Mouse (Mus musculus): ENCODE data around the gene Slc12a3. TPM values are rescaled to one million over a fixed set of nuclear protein-coding genes. Genes with fewer than 3 reads are reported as not detected.
A peak's percentile ranks its signal among the peaks of the same experiment; 100 is the strongest.

Slc12a3 gene
- total RNA-seq, 4 experiments from 2014 or later: 0.55 to 0.94 (median 0.79) TPM

DNA sequence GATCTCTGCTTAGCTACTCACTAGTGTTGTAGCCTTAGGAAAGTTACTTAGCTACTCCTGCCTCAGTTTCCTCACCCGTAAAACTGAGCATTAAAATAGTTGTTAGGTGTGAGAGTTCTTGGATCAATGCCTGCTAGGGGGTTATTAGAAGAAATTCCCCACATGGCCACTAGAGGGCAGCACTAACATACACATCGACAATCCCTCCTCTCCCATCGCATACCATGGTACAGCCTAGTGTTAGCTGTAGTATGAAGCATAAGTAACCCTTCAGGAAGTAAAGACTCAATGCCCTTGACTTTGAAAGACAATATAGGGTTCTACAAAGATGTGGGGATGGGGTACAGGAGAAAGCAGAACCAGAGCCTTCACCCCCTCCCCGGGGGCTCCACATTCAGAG, 1.7 kb downstream of the Slc12a3 start:
- DNase-seq (ENCODE audit: low spot score in 2 of 2): peak in 1 of 2 experiments; percentile 55

DNA sequence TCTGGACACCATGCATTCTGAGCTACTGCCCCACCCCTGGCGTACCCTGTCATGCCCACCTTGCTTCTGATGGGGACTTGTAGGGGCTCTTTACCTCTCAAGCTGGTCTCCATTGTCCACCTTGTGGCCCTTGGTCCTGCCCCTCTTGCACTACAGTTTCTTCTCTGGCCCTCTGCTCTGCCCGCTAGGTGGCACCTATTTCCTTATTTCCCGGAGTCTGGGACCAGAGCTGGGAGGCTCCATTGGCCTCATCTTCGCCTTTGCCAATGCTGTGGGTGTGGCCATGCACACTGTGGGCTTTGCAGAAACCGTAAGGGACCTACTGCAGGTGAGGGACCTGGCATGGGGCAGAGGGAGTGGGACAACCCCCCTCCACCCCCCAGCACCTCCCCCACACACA, 4.3 kb downstream of the Slc12a3 start:
- no peak for DNase-seq (ENCODE audit: low spot score in 2 of 2)

DNA sequence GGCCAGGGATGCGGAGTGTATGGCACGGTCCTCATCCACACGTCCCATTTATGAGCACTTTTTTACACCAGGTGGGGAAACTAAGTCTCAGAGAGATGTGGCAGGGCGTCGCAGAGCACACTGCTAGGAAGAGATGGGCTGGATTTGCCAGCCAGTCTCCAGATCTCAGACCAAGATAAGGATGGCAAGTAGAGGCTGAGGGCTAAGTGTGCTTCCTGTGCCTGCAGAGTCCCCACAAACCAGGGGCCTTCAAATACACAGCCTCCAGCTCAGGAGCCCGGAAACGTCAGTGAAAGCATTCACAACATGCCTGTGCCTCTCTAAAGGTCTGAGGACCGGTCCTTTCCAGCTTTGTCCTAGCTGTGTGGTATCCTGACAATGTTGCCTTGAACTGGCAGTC, 8.6 kb downstream of the Slc12a3 start:
- DNase-seq (ENCODE audit: low spot score in 2 of 2): no peak

DNA sequence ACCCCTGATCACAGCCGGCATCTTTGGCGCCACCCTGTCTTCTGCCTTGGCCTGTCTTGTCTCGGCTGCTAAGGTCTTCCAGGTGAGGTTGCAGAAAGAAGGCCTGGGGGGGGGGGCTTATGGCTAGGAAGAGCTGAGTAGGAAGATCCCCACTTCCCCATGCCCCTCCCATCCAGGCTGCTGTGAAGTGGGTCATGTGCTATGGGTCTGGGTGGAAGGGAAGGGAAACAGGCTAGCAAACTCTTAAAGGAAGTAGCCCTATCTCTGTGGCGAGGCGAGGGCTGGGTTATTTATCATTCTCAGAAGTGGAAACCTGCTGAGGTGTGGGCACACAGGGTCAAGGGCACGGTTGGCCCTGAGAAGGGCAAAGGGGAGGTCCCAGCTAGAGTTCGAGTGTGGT, 11.8 kb downstream of the Slc12a3 start:
- no peak for DNase-seq (ENCODE audit: low spot score in 2 of 2)

DNA sequence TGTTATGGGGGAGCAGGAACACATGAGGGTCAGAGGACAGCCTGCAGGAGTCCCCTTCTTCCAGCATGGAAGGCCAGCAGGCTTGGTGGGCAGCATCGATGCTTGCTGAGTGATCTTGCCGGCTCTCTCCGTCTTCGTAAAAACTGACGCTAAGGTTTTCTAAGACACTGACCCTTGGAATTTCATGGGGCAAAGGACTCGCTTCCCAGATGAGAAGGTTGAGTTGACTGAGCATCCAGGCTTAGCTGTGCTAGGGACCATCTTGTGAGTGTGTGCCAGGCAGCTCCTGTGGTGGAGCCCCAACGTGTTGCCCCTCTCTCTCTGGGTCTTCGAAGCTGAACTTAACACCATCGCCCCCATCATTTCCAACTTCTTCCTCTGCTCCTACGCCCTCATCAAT, 13.7 kb downstream of the Slc12a3 start:
- DNase-seq (ENCODE audit: low spot score in 2 of 2): no peak

DNA sequence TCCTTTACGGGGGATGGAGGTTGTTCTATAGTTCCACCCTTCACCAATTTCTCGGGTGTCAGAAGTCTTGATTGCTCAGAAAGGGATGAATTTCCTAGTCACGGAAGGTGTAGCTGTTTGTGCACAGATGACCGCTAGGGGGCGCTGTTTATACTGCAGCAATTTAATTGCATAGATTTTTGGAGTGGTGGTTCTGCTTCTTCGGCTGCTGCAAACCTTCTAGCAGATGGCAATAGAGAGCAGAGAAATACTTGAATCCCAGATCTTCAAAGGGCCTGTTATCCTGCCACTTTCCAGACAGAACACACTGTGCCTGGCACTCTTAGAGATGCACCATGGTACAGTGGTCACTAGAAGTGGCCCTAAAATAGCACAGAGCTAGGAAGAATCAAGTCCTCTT, 14.3 kb downstream of the Slc12a3 start:
- DNase-seq (ENCODE audit: low spot score in 2 of 2): peak; percentile 67 to 91

DNA sequence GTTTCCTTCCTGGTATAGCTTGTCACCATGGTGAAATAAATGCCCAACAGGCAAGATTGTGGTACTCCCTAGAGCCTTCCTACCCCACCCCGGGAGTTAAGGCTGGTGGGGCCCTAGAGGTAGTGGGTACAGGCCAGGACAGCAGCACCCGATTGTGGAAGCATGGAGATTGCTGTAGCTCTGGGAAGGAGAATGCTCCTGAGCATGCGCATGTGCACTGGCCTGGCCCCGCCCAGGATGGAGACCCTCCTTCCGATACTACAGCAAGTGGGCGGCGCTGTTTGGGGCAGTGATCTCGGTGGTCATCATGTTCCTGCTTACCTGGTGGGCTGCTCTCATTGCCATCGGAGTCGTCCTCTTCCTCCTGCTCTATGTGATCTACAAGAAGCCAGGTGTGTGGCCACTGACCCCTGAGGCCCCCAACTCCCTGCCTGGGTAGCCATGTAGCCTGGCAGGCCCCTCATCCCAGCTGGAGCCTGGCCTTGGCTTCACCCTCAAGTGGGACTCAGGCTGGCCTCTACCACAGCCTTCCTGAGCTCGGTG, 14.8 kb downstream of the Slc12a3 start:
- DNase-seq (ENCODE audit: low spot score in 2 of 2): no peak

DNA sequence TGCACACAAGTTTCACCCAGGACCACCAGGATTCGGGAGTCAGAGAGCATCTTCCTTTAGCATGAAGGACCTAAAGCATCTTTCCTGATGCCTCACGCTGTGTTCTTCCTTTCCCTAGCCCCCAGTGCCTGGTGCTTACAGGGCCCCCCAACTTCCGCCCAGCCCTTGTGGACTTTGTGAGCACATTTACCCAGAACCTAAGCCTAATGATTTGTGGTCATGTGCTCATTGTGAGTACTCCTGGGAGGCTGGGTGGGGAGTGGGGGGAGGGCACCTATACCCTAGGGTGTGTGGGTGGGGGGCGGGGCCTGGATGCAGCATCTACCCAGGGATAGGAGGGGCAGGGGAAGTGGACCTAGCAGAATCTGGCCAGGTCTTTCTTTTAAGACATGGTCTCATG, 16.7 kb downstream of the Slc12a3 start:
- DNase-seq (ENCODE audit: low spot score in 2 of 2): no peak

DNA sequence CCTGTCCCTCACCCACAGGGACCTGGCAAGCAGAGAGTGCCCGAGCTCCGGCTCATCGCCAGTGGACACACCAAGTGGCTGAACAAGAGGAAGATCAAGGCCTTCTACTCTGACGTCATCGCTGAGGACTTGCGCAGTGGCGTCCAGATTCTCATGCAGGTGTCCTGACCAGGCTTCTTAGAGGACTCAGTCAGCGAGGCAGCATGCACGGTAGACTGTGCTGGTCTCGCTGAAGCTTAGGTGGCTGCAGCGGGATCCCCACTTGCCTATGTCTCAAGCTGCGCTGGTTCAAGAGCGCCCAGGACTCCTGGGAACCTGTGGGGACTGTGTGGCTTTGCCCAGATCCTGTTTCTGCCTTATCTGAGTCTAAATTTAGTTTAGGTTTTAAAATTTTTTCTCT, 17.3 kb downstream of the Slc12a3 start:
- no peak for DNase-seq (ENCODE audit: low spot score in 2 of 2)

DNA sequence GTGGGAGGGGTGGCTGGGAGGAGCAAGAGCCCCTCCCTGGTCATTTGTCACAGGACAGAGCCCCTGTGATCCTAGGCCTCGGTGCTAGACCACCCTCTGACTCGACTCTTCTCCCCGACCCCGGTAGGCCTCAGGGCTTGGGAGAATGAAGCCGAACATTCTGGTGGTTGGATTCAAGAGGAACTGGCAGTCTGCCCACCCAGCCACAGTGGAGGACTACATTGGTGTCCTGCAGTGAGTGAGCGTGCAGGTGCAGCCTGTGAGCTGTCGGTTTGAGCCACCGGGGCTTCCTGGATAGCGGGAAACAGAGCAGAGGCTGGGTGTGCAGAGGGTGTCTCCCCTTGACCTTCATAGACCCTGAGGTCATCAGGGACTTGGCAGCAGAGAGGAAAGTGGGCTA, 19.4 kb downstream of the Slc12a3 start:
- DNase-seq (ENCODE audit: low spot score in 2 of 2): no peak

DNA sequence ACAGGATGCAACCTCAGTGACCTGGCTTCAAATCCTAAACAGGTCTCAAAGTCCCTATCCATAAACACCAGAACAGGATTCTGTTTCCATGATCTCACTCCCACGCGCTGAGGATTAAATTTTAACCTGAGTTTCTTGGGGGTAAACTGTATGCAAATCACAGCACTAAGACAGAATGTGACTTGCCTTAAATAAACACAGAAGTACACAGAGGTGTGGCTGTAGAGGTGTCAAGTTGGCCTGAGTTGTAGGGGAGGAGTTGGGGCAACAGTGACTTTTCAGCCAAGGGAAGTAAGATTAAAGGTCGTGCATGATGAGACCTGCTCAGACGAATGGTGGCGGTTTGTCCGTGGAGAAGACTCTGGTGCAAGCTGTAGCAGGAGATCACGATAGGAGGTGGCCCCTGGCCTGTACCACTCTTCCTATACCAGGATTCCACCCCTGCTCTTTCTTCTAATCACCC, 25.1 kb downstream of the Slc12a3 start:
- no peak for DNase-seq (ENCODE audit: low spot score in 2 of 2)

DNA sequence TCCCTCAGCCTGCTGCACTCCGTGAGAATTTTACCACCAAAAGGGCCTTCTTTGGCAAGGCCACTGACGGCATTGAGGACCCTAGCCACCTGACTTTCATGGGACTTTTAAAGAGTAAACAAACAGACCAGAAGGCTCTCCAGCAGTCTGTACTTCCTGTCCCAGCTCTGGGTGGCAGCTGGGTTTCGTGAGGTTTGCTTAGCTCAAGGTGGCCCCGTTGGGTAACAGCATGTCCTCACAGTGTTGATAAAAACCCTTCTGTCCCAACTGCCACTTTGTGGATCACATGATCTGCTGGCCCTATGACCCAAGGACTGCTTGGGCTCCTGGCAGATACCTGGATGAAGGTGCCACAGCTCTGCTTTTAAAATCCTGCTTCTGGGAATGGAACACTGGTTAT, 25.6 kb downstream of the Slc12a3 start:
- DNase-seq (ENCODE audit: low spot score in 2 of 2): no peak

DNA sequence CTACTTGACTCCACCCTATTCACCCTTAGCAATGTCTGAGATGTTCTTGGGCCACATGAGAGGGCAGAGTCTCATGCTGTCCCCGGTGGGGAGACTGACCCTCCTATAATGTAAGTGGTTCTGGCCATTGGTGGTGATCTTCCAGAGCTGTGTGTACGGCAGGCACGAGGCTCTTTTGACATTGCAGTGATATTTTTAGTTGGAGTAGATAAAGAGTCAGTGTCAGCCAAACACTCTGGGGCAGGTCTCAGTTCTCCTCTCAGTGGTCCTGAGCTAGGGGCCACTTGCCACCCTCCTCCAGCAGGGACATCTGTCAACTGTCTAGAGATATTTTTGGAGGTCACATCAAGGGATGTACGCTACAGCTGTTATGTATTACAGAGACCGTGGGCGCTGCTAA, 28.2 kb downstream of the Slc12a3 start:
- DNase-seq (ENCODE audit: low spot score in 2 of 2): no peak

DNA sequence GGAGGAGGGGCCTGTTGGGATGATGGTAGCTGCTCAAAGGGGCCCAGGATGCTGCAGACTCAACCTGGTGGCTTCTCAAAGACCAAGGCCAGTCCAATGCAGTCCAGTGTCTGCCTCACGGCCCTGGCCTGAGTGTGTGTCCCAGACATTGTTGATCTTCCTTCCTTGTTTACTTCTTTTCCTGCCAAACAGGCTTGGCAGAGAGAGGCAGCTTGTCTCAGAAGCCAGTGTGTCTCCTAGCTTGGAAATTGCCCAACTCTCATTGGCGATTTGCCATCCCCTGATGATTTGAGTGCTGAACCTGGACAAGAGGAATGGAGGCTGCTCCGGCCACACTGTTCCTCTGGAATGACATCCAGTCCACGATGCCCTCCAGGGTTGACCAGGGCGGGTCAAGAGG, 29.5 kb downstream of the Slc12a3 start:
- DNase-seq (ENCODE audit: low spot score in 2 of 2): peak; percentile 32 to 68

DNA sequence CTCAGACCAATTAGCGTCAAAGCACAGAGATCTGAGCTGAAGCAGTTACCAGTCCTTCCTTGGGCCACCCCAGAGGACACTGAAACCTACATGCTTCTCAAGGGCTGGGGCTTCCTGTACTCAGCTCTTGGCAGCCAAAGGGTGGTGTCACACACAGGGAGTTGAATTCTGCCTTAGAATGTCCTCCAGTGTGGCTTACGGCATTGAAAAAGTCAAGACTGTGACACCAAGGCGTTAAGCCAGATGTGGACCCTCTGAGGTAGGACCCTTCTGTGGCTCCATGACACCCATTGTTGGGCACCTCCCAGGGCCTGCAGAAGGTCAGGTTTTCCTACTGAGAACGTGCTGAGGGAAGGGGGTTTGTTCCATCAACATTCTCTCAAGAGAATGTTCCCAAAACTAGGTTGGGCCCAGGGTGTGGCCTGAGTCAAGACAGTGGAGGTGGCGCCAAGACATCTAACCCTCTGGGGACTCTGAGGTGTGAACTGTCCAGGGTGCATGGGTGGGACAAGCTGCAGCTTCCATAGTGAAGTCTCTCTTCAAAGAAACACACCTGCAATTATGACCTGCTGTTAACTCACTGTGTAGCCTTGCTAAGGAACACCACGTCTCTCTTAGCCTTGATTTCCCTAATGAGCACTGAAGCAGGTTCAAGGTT, 32.9 kb downstream of the Slc12a3 start:
- no peak for DNase-seq (ENCODE audit: low spot score in 2 of 2)

DNA sequence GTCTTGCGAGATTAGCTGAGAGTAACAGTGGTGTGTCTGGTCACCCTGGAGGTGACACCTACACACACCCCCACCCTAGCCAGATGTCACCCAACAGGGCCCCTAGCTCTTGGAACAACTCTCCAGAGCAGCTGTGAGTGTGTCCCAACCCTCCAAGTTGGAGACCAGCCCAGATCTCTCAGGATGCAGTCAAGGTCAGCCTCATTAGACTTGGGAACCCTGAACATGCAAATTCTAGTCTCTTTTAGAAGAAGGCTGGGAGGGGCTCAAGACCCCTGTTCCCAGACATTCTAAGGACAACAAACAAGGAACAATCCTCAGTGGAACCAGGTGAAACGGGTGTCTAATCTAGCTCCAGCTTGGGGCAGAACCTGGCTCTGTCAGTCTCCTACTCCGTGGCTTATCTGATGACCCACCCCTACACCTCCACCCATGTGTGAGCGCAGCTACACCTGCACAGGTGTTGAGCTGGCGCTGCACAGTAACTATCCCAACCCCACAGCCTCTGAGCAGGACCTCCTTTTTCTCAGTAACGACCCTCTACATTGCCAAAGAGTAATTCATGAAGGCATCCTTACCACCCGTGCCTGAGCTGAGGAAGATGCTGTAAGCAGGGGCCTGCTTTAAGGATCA, 33.7 kb downstream of the Slc12a3 start:
- DNase-seq (ENCODE audit: low spot score in 2 of 2): no peak

DNA sequence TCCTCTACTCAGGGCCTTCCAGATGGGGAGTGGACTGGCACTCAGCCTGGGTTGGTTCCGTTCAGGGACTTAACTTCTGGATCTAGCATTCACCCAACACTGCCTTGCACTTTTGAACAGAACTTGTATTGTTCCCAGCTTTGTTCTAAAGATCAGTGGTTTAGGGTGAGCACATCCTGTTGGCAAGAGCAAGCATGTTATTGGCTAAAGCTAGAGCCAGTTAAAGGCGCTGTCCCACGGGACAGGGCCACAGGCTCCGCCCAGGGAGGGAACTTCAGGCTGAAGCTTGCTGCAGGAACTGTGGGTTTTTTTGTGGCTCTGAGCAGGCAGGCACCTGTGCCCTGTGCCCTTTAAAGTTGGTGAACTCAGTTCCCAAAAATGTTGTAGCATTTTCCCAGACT, 34.3 kb downstream of the Slc12a3 start:
- DNase-seq (ENCODE audit: low spot score in 2 of 2): no peak

DNA sequence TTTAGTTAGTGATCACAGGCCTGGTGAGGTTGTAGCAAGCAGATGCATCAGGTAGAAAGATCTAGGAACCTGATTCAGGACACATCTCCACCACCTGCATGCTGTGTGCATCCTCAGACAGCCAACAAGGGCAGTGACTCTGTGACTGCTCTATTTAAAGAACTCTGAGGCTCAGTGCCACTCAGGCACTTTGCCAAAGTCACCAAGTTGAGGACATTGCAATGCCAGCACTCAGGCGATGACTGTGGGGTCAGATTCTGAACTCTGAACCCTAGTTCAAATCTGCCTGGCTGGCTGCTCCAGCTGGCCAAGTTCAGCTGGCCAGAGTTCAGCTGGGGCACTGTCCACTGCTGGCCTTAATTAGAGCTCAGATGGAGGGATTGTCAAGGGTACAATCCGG, 34.9 kb downstream of the Slc12a3 start:
- DNase-seq (ENCODE audit: low spot score in 2 of 2): no peak

DNA sequence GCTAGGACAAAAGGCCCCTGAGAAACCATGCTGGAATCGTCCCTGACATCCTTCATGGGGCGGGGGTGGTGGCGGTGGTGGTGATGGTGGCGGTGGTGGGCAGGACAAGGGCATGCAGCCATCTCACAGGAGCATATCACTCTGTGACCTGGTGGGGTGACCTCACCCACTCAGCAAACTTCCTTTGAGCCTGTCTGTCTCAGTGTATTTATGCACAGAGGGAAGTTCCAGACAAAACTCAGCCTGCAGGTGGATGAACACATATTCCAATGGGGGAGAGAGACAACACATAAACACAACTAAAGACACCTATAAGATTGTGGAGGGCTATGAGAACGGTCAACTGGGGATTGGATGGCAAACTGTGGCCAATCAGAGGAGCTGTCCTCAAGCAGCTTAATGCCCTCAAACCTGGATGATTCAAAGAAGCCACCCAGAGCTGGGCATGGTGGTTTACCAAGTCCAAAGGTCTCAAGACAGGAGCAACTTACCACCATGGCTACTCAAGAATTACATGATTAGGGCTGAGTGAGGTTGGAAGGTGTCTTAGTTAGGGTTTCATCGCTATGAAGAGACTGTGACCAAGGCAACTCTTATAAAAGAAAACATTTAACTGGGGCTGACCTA, 35.8 kb downstream of the Slc12a3 start:
- no peak for DNase-seq (ENCODE audit: low spot score in 2 of 2)

DNA sequence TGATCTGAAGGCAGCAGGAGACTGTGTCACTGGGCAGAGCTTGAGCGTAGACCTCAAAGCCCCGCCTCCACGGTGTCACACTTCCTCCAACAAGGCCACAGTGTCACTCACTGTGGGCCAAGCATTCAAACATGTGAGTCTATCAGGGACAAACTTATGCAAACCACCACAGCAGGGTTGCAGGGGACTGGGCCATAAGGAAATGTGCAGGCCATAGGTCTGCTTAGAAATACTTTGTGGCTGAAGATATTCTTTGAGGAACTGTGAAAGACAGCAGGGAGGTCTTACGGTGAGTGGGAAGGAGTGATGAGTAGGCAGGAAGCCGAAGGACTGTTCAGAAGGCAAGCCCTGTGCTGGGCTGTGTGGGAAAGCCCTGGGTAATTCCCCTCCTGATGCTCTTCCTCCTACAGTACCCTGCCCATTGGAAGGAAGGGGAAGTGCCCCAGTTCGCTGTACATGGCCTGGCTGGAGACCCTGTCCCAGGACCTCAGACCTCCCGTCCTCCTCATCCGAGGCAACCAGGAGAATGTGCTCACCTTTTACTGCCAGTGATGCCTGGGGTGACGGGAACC, 36.5 kb downstream of the Slc12a3 start:
- DNase-seq (ENCODE audit: low spot score in 2 of 2): no peak

DNA sequence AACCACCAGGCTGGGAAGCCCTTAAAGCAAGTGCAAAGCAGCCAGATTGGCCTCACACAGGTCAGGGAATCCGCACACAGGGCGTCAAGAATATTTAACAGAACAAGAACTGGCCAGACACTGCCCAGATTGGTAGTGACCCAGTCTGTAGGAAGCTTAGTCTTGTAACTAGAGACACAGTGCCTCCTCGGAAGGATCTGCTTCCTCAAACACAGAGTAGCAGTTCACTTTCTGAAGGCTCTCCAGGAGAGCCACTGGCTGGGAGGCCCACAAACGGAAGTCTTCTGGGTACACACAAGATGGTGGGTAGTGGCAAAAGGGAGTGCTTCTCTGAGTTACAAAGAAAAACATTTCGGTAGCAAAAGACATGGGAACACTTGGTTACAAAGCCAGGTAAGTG, 41.8 kb downstream of the Slc12a3 start:
- DNase-seq (ENCODE audit: low spot score in 2 of 2): no peak

DNA sequence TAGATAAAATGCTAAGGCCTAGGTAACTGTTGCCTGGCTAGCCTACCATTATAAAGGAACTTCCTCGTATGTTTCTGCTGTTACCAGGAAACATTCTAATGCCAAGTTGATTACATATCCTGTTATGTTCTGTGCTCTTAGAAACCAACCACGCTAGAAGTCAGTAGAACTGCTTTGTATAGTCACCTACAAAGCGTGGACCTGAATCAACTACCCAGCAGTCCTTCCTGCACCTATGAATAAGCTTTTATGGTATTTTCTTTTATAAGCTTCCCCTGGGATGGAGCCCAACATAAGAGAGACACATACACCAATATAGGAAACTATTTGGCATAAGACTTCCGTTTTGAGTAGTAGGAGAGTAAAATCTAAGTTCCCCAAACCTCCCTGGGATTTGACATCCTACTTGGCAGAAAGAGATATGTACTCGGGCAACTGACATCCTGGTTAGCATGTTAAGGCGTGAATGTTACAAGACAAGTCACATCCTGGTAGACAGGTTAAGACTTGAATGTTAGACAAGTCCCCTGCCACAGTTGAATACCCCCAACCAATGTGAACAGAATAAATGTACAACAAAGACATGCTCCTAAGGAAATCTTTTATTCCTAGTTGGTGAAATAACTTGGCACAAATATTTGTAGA, 44.1 kb downstream of the Slc12a3 start:
- DNase-seq (ENCODE audit: low spot score in 2 of 2): no peak

Measured in layer of hippocampus, adult 8-10 months (tissue).